Mouse (Mus musculus) kidney, postnatal 25 days (tissue): ENCODE data around the gene Cdca7.

Experiments used
- DNase-seq, 2 experiments: peaks; one replicate each; pipeline ENCODE4 v3.0.0; 2021; ENCODE audit warnings: mixed read lengths in 2 of 2

Cdca7 gene

GRCm38 (mm10) chr2:72475797-72476485 is at the start of gene Cdca7:
Cdca7 (plus strand) TSS chr2:72476159.
- DNase-seq: peak; percentile 76 to 84

- no peak for DNase-seq
Observed at GRCm38 (mm10) chr2:72426776-72427175, 49.2 kb upstream of the Cdca7 start.

- no peak for DNase-seq
Observed at GRCm38 (mm10) chr2:72427288-72427687, 48.7 kb upstream of the Cdca7 start.

GRCm38 (mm10) chr2:72438941-72439533 is 36.9 kb upstream of the Cdca7 start:
- DNase-seq: peak; percentile 11 to 51

- DNase-seq: no peak
Observed at GRCm38 (mm10) chr2:72441010-72441409, 34.9 kb upstream of the Cdca7 start.

GRCm38 (mm10) chr2:72442825-72443224 is 33.1 kb upstream of the Cdca7 start:
- no peak for DNase-seq

GRCm38 (mm10) chr2:72443960-72444359 is 32.0 kb upstream of the Cdca7 start:
- no peak for DNase-seq

GRCm38 (mm10) chr2:72446106-72446505 is 29.9 kb upstream of the Cdca7 start:
- DNase-seq: no peak

GRCm38 (mm10) chr2:72446615-72447014 is 29.3 kb upstream of the Cdca7 start:
- no peak for DNase-seq

- no peak for DNase-seq
Observed at GRCm38 (mm10) chr2:72453563-72453962, 22.4 kb upstream of the Cdca7 start.

- DNase-seq: no peak
Observed at GRCm38 (mm10) chr2:72456189-72456588, 19.8 kb upstream of the Cdca7 start.

GRCm38 (mm10) chr2:72464376-72465014 is 11.5 kb upstream of the Cdca7 start:
- DNase-seq: no peak

GRCm38 (mm10) chr2:72467604-72468003 is 8.4 kb upstream of the Cdca7 start:
- no peak for DNase-seq

- DNase-seq: no peak
Observed at GRCm38 (mm10) chr2:72471415-72472070, 4.4 kb upstream of the Cdca7 start.

- DNase-seq: no peak
Observed at GRCm38 (mm10) chr2:72474531-72475287, 1.2 kb upstream of the Cdca7 start.

GRCm38 (mm10) chr2:72475423-72475796 is 549 bp upstream of the Cdca7 start:
- no peak for DNase-seq

GRCm38 (mm10) chr2:72476486-72477211 is 690 bp downstream of the Cdca7 start:
- DNase-seq: peak; percentile 40 to 61

- peak; percentile 65 to 70 for DNase-seq
Observed at GRCm38 (mm10) chr2:72477221-72477620, 1.3 kb downstream of the Cdca7 start.

GRCm38 (mm10) chr2:72478176-72478575 is 2.2 kb downstream of the Cdca7 start:
- no peak for DNase-seq

- no peak for DNase-seq
Observed at GRCm38 (mm10) chr2:72478921-72479320, 3.0 kb downstream of the Cdca7 start.

- no peak for DNase-seq
Observed at GRCm38 (mm10) chr2:72479818-72480217, 3.9 kb downstream of the Cdca7 start.

- peak in 1 of 2 experiments; percentile 44 for DNase-seq
Observed at GRCm38 (mm10) chr2:72491650-72492049, 15.7 kb downstream of the Cdca7 start.
